Mouse (Mus musculus) CD8-positive naive resting alpha-beta T cell, adult 2 months (primary cell): Measurements from ENCODE around the gene Fam169b.

Source experiments
- DNase-seq, 2 experiments: peaks; one replicate each; pipeline ENCODE4 v3.0.0; 2022; ENCODE audit warnings: low read depth in 2 of 2, low spot score in 2 of 2

The Fam169b gene

DNA sequence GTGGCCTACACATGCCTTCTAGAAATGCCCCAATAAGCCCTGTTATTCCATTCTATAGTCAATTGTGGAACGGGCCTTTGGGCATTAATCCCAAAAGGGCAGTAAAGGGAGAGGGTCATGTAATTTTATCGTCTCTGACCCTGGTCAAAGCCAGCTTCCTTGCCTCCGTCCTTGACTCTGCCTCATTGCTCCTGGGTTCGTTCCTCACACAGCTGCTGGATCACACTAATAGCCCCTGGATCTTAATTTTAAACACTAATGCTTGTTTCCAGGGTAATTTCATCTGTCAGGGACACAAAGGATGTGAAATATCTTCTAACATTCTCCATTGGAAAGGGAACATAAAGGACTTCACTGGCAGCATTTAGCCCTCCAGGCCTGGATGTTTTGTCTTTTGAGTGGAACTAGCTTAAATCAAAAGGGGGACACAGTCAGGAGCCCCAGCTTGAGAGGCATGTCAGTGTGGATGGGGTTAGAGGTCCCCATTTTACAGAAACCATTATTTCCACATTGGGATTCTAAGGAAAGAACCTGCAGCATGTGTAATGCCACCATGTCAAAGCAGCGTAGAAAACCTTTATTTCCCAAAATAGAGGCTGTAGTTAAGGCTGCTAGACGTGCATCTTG, 122.2 kb downstream of the Fam169b start:
- no peak for DNase-seq

DNA sequence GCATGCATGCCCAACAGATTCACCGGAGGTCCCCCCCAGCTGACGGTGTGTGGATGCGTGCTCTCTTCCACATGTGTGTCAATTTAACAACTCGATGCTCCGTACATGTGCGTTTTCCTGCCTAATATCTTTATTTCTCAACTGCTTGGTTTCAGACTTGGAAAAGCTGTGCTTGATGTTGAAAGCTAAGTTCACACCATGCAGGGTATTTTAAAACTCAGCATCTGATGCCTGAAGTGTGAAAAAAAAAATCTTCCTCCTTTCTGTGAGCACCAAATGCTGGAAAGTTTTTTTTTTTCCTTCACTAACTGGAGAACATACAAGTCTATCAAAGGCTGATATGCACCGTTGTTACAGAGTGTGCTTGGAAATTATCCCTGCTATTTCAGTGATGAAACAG, 126.9 kb downstream of the Fam169b start:
- no peak for DNase-seq

DNA sequence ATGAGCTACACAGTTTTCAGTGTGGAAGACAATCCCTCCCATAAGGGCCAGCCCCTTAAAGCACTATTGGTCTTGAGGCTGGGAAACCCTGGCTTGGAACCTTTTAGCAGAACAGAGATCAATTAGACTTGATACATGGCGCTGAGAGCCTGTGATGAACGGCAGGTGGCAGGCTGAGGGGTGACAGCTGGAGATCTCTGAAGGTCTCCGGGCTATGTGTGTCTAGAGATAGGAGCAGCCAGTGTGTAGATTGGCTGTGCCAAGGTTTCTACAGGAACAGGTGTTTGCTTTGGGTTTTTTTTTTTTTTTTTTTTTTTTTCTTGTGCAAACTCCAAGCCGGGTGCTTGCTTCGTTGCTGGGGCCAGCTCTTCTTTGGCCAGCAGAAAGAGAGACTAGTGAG, 135.0 kb downstream of the Fam169b start:
- DNase-seq = no peak
